Mouse (Mus musculus) retina, embryonic 14.5 days (tissue): ENCODE measurements at regions not wholly inside any gene's neighbourhood (a gene's known extent, or its start where the extent isn't known, plus 50 kb on each side); places are given as distances from the start of the nearest gene placed in this dataset.

Experiments
- DNase-seq: peaks from one replicate; pipeline ENCODE4 v3.0.0-alpha.2; 2015; ENCODE audit warnings: low spot score

DNA sequence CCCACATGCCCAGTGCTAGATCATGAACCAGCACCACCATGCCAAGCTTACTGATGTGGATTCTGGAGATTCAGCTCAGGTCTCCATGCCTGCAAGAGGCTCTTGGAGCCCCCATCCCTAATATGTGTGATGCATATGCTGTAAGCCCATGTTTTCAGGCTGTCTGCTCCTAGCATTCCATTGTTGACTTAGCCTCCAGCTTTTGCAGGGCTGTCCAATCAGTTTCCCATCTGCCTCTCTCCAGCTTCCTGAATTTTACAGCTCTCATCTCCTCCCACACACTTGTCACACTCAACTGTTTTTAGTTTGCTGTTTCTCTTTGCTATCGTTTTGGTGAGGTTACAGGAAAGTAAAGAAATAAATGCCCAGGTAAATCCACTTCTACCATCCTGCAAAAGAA lies 629.2 kb upstream of the Arpp21 start:
- DNase-seq = no peak

DNA sequence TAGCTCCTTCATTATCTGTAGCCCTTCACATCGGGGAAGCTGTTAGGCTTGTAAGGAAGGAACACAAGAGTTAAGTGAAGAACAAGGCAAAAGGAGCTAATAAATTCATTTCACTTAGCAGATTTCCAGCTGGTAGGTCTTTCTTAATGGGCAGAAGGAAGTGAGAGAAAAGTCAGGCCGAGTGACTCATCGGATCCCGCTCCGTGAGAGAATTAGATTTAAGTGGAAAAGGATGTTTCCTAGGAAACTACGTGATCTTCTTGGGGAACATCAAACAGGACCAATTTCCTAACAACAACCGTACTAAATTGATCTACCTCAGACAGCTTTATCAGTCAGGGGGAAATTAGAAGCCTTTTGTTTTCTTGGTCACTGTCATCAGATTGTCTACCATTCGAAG lies 625.4 kb upstream of the Arpp21 start:
- DNase-seq = no peak

DNA sequence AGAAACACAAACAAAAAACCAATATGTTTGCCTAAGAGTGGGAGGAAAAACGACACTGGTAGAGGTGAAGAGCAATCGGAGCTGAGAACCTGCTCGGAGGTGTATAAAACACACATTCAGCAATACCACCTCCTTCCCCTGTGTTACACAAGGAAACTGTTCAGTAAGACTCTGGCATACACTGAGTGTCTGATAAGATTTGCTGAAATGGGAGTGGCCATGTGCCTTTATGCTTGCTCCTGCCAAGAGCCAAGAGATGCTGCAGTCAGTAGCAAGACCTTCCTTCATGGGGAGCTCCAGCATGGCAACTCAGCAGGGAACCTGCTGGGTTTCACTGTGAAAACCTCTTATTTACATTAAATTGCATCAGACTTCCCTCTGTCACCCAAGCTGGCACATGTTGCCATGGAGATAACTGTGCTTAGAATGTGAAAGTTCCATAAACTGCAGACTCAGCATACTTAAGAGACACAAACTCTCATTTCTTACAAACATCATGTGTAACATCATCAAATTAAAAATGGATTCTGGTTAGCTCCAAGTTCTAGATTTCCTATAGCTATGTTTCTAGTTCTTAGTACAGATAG lies 624.7 kb upstream of the Arpp21 start:
- no peak for DNase-seq

DNA sequence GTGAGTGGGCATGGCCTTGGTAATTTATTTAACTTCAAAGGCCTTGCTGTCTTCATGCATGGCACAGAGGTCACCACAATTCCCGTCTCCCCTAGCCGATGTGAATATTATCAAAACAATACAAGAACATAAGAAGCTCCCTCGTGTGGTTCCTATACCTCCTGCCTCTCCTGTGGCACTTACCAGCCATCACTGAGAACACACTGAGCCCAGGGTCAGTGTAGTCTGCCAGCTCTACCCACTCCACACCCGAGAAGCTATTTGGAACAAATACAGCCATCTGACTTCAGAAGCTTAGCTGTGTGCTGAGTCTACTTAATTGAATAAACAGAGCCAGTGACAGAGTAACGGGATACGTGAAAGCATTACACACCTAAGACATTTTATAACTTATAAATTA lies 605.7 kb upstream of the Arpp21 start:
- no peak for DNase-seq

DNA sequence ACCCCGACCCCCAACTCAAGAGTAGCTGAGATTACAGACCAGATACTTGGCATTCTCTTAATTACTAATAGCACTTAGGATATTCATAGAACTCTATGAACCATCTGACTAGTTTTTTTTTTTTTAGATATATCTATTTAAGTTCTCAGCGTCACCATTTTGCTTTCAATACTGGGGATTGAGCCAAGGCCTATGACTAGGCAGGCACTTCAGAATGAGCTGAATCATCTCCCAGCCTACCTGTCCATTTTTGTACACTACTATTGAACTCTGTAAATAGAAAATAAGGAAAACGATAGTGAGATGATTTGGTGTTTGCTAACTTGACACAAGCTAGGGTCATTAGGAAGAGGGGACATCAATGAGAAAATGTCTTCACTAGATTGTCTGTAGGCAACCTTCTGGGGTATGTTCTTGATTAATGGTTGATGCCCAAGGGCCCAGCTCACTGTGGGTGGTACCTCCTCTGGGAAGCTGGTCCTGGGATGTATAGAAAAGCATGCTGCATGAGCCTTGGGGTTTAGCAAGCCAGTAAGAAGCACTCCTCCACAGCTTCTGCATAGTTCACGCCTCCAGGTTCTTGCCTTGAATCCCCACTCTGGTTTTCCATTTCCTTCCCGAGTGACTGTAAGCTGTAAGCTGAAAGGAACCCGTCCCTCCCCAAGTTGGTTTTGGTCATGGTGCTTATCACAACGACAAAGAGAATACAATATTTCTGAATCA lies 603.5 kb upstream of the Arpp21 start:
- no peak for DNase-seq

DNA sequence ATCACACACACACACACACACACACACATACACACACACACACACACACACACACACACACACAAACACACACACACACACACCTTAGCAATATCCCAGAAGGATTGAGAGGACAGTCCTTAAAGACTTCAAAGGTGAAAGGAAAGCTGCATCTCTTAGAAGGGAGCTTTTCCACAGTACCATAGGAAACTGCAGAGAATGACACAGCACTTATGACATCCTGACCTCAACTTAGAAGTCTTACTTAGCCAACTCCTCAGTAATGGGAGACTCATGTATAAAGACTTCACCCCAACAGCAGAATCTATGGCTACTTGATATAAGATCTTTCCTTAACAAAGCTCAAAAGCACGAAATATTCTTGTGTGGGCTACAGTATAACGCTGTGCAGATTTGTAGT lies 601.8 kb upstream of the Arpp21 start:
- no peak for DNase-seq

DNA sequence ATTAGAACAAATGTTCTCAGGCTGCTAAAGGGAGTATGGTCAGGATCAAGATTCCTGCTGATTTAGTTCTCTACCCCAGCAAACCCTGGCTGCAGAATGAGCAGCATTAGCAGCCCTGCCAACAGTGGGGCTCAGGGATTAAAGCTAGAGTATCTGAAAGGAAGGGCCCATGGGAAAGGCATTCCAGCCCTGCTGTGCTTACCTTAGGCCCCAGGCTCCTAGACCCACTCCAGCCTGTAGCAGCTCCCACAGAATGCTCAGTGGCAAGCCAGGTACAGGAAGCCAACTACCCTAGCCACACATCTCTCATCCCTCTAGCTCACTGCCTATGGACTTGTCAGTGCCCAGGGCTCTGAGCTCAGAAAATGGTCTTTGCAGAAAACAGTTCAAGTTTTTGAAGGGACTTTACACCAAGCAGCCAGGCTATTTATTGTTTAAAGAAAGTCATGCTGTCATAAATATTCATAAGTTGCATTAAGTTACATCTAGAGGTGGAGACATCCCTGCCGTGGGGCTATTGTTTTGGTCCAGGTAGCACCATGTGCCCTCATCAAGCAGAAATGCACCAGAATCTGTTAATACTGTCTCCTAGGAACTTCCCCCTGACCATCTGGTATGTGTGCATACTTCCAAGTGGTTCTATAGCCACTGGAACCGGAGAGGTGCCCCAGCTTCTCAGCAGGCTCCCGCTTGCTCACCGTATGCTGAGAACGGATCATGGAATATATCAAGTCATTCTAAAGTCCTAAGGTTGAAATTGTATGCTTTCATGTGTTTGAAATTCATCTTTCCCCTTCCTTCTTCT lies 598.9 kb upstream of the Arpp21 start:
- DNase-seq = no peak

DNA sequence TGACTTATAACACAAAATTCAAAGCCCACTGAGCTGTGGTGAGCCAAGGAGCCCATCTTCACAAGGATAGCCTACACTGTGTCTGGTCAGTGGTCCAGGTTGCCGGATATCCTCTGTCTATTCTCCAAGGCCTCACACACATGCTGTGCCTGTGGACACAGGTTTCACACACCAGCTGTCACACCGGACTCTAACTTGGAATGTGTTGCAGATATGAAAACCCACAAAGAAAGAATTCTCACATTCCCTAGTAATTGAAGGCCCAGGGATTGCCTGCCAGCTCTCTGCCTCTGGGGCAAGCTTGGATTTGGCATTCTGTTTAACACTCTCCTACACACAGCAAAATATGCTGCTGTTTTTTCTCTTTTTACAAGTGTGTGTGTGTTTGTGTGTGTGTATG lies 595.4 kb upstream of the Arpp21 start:
- no peak for DNase-seq

DNA sequence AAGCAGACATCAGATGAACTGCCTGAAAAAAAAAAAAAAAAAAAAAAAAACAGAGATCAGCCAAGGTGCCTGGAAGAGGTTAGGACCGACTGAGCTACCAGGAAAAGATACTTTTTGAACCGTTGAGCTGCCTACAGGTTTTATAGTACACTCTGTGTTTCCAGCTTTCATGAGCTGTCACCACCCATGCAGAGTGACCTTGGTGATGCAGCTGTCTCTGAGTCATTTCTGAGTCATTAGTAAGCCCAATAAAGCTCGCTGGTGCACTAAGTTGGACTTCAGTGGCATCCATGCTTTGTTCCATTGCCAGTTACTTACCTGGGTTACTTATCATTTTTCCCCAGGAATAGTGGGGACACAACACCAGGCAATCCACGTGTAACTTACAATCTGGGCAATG lies 592.9 kb upstream of the Arpp21 start:
- no peak for DNase-seq

DNA sequence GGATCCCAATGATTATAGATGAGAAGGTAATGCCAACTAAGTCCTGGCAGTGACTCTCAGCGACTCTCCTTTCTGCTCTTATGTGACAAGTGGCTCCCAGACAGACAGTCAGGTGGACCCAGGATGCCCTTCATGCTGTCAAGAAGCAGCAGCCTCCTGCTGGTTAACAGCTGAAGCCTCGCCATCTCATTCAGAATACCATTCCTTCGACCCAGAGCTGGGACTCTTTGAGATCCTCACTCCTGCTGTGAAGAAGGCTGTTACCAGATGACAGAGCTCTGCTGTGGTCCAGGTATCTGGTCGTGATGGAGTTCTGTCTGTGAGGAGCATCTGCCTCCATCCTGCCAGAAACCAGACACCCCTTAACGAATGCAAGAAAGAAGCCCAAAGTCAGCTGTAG lies 590.9 kb upstream of the Arpp21 start:
- DNase-seq = no peak

DNA sequence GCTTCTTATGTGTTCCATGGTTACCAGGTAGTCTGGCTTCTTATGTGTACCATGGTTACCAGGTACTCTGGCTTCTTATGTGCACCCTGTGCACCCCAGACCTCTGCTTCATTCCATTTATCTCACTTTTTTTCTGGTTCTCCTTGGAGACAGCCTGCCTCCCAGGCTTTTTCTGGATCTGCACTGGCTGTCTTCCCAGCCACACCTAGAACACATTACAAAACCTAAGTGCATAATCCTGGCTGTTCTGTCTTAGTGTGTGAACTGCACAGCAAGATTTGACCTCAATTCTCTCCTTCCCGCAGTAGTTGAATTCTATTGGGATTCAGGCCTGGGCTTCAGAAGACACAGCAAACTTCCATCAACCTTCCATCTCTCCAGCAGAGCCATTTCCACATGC lies 586.2 kb upstream of the Arpp21 start:
- DNase-seq = no peak

DNA sequence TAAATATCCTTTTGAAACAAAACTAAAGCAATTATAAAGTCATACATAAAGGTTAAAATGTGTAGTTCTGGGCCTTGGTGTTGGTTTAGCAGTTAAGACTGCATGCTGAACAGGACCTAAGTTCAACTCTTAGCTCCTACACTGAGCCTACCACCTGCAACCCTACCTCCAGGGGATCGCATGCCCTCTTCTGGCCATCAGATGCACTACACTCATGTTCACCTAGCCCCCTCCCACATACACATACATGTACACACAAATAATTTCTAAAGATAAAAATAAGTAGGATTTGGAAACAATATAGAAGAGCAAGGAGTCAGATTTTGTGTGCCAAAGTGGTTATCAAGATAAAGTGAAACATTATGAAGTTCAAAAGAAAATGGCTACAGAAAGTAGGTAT lies 576.2 kb upstream of the Arpp21 start:
- no peak for DNase-seq

DNA sequence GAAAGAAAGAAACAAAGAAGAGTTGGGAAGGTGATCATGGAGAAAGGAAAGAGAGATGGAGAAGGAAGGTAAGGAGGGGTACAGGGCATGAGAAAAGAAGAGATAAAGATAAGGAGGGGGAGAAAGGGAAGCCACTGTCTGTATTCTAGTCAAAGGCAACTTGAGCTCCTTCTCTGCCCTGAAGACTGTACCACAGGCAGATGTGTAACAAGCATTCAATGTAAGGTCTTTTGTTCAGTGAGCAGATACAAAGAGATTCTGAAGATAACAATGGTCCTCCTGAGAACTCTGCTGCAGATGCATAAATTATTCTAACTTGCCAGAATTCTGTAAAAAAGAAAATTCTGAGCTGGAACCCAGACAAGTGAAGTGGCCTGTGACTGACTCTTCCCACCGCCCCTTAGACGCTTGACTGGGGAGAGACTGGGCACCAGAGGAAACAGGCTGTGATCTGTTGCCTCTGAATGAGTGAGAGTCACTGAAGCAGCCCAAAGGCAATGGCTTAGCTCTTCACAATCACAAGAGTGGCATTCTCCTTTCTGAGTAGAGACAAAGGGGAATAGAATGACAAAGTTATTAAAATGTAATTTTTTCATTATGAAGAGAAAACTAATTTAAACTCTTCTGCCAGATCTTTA lies 564.0 kb upstream of the Arpp21 start:
- DNase-seq = no peak

DNA sequence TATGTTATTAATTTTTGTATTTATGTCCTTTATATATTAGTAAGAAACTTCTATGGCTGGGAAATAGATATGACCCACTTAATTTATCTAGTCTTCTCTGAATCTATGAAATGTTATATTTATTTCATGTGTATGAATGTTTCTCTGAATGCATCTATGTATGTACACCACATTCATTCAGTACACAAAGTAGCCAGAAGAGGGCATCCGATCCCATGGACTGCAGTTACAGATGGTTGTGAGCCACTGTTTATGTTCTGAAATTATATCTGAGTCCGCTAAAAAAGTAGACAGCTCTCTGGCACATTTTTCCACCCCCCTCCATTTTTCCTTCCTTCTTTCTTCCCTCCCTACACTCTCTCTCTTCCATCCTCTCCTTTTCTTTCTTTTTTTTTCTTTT lies 557.8 kb upstream of the Arpp21 start:
- DNase-seq = no peak

DNA sequence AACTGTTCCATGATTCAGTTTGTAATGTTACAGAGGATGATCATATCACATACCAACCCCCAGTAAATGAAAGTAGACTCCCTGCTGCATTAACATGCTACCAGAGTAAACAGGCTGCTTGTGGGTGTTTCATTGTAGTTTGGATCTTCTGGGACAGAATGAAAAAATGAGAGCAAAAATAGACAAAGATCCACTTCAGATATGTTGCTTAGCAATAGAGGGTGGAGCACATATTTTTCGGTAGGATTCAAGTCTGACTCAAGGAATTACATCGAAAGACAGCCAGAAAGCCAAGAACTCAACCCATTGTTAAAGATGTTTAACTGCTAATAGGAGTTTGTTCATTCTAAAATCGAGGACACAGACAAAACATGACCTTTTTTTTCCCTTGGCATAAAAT lies 536.2 kb upstream of the Arpp21 start:
- DNase-seq = no peak

DNA sequence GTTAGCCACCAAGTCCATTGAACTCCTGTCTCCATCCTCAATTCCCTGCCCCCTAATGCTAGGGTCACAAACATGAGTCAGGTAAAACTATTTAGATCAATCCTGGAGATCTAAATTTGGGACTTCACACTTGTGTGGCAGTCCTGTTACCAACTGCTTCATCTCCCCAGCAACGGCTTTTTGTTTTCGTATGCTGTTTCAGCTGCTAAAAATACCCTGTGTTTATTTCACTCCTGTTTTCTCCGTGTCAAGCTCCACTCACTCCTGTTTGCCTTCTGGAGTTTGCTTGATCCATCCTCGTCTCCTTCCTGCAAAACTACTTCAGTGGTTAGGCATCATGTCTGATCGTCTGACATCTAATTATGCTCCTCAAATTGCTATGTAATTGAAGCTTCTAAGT lies 508.9 kb upstream of the Arpp21 start:
- no peak for DNase-seq

DNA sequence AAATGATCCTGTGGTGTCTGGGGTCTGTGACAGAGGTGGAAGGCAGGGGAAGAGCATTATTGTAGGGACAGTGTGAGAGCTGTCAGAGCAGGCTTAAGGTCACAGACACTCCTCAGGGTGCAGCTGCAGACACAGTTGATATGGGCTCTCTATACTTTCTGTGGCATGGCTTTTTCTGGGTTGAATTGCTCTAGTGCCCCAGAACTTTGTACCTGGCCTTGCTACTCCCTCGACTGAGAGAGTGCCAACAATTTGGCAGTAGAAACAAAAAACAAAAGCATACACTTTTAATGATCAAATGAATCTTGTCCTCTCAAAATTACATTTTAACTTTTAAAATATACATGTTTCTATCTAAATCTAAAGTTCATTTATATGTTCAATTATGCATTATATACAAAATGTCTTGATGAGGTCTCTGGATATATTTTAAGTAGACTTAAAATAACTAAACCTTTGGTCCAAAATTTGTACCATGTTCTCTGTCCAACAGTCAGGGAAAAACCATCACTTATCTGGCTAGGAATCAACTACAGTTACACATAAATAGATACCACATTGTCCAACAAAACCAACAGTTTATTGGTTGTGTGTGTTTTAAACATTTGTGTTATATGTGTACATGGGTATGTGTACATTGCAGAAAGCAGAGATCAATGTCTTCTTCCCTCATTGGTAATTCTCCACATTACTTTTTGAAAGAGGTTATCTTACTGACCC lies 508.3 kb upstream of the Arpp21 start:
- no peak for DNase-seq

DNA sequence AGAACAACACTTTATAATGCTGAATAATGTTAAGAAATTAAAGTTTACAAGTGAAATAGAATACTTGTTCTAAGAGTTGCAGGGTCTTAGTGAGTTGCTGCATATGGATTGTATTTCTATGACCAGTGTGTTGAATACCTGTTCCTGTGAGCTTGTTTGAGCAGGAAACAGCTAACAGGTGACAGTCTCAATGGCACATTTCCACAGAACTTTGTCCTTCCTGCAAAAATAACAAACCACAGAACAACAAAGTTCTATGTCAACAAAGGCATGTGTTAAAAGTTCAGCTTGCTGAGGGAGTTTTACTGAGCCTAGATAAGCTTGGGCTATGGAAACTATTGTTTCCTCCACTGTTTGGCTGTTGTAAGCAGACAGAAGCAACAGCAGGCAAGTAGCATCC lies 500.0 kb upstream of the Arpp21 start:
- DNase-seq = no peak

DNA sequence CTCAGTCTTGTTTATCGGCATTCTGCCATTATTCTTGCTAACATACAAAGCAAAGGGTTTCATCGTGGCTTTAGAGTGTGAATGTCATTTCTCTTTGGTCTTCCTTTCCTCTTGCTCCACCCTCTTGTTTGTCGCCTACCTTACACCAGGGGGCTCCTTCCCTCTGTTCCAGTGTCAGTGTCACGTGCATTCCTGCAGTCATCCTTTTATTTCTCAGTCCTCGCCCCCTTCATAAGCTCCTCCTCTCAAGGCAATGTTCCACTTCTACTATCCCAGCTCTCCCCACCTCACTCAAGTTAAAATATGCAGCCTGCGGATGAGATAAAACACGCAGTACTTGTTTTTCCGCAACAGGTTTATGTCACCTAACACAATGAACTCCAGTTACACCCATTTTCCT lies 489.8 kb upstream of the Arpp21 start:
- peak; percentile 46 for DNase-seq

DNA sequence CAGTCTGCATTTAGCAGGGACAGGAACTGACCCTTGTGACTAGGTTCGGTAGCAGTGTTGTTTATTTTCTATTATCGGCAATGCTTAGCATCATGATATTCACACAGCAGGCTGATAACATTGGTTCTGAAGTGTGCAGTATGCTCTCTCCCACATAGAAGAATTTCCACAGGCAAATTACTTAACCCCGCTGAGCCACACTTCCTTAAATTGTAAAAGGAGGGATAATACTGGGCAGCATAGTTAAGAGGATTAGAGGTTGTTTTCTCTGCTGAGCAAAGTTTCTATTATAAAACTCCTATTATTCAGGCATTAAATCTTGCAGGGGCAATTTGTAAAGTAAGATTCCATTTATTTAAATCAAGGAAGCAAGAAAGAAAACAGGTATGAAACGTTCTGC lies 489.4 kb upstream of the Arpp21 start:
- DNase-seq = no peak

DNA sequence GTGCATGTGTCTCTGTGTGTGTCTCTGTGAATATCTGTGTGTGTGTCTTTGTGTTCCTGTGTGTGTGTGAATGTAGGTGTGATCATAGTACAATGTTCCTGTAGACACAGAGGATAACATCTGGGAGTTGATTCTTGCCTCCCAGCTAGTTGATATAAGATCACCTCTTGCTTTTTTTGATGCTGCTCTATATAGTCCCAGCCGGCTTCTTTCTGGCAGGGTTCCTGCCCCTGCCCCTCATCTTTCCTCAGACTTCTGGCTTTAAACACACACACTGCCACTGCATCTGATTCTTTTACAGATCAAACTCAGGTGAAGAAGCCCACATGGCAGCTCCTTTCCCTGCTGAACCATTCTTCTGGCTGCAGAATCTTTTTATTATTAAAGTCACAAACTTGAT lies 487.6 kb upstream of the Arpp21 start:
- DNase-seq = no peak

DNA sequence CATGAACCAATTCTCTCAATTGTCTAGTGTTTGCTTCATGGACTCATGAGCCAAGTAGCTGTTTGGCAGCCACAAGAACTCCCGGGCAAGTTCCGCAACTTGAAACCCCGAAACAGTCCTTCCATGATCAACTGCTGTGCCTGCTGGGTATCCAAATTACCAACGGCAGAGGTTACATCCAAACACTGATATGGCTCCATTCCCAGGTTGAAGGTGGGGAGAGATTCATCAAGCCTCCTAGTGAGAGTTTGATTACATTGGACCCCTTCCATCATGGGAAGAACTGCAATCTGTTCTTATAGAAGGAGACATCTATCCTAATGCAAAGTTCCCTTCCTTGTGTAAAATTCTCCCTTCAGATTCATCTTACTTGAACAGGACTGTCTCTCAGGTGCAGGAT lies 486.8 kb upstream of the Arpp21 start:
- DNase-seq = no peak
